Mouse (Mus musculus): ENCODE results near the gene Setd3. TPM values are rescaled to one million over a fixed set of nuclear protein-coding genes. Genes with fewer than 3 reads are reported as not detected.
A peak's percentile ranks its signal among the peaks of the same experiment; 100 is the strongest.

The Setd3 gene
- total RNA-seq, 2 experiments from 2014 or later, result 178 to 186 TPM

GRCm38 (mm10) chr12:108087489-108087888 is 91.6 kb downstream of the Setd3 start:
- DNase-seq (ENCODE audit: low spot score in 2 of 2), result no peak

GRCm38 (mm10) chr12:108078122-108078752 is 100.9 kb downstream of the Setd3 start:
- DNase-seq (ENCODE audit: low spot score in 2 of 2), result no peak

GRCm38 (mm10) chr12:108072907-108073306 is 106.2 kb downstream of the Setd3 start:
- DNase-seq (ENCODE audit: low spot score in 2 of 2), result peak; percentile 27 to 44

GRCm38 (mm10) chr12:108070685-108071662 is 108.1 kb downstream of the Setd3 start:
- no peak for DNase-seq (ENCODE audit: low spot score in 2 of 2)

GRCm38 (mm10) chr12:108069504-108069903 is 109.6 kb downstream of the Setd3 start:
- no peak for DNase-seq (ENCODE audit: low spot score in 2 of 2)

- DNase-seq (ENCODE audit: low spot score in 2 of 2), result peak; percentile 19 to 24
These were observed 111.2 kb downstream of the Setd3 start for GRCm38 (mm10) chr12:108067811-108068375.

GRCm38 (mm10) chr12:108067231-108067630 is 111.9 kb downstream of the Setd3 start:
- DNase-seq (ENCODE audit: low spot score in 2 of 2), result no peak

GRCm38 (mm10) chr12:108064396-108064998 is 114.6 kb downstream of the Setd3 start:
- no peak for DNase-seq (ENCODE audit: low spot score in 2 of 2)

- DNase-seq (ENCODE audit: low spot score in 2 of 2), result no peak
These were observed 115.1 kb downstream of the Setd3 start for GRCm38 (mm10) chr12:108063986-108064385.

- no peak for DNase-seq (ENCODE audit: low spot score in 2 of 2)
These were observed 117.0 kb downstream of the Setd3 start for GRCm38 (mm10) chr12:108062137-108062536.

- DNase-seq (ENCODE audit: low spot score in 2 of 2), result no peak
These were observed 117.5 kb downstream of the Setd3 start for GRCm38 (mm10) chr12:108061661-108062060.

Other genes starting within 250 kb of the Setd3 start
- gene Bcl11b, start 175.7 kb downstream of the Setd3 start, total RNA-seq (2021), result 10 to 100 TPM; 60.4 to 75.6 TPM
- 10 to 100 TPM; 30.3 to 34.3 TPM for gene Ccnk, start 265 bp upstream of the Setd3 start, total RNA-seq (2021)
- gene Ccdc85c, start 96.1 kb upstream of the Setd3 start, total RNA-seq (2021), result 10 to 100 TPM; 75.6 to 77.6 TPM
- 1 to 10 TPM; 7.9 to 9.0 TPM for gene Hhipl1, start 127.0 kb upstream of the Setd3 start, total RNA-seq (2021)
- gene Cyp46a1, start 155.1 kb upstream of the Setd3 start, total RNA-seq (2021), result 100 to 1,000 TPM; 259 to 273 TPM
- gene Eml1, start 191.6 kb upstream of the Setd3 start, total RNA-seq (2021), result 10 to 100 TPM; 60.4 to 64.1 TPM

Measured in left cerebral cortex, adult 18-20 months (tissue).